Mouse (Mus musculus) forebrain, embryonic 16.5 days (tissue): ENCODE data around the gene Dync2li1. TPM values are rescaled to one million over a fixed set of nuclear protein-coding genes. Genes with fewer than 3 reads are reported as not detected.

Experiments used
- ATAC-seq: fragments of 200-750 bp; cut with Nextera tagmentation; 2 replicates; pipeline ENCODE4 v1.8.0; 2017; ENCODE audit warnings: mild to moderate bottlenecking, moderate library complexity
- H3K27ac ChIP-seq: fragments of 300-500 bp; sonication (generic); 2 replicates; pipeline ENCODE4 v1.5.1; 2014; ENCODE audit warnings: low read length, control low read depth
- H3K27me3 ChIP-seq: fragments of 300-500 bp; sonication (generic); replicated peaks from 2 replicates; pipeline ENCODE4 v1.6.1; 2014; ENCODE audit warnings: low read length; ENCODE audit not compliant: control insufficient read depth, insufficient read depth
- H3K36me3 ChIP-seq: fragments of 300-500 bp; sonication (generic); 2 replicates; pipeline ENCODE4 v1.6.1; 2014; ENCODE audit not compliant: control insufficient read depth, insufficient read depth
- H3K4me1 ChIP-seq: fragments of 300-500 bp; sonication (generic); replicated peaks from 2 replicates; pipeline ENCODE4 v1.6.1; 2014; ENCODE audit warnings: low read length; ENCODE audit not compliant: control insufficient read depth, insufficient read depth
- H3K4me2 ChIP-seq: fragments of 300-500 bp; sonication (generic); 2 replicates; pipeline ENCODE4 v1.6.1; 2014; ENCODE audit warnings: mild to moderate bottlenecking, low read length, control low read depth
- H3K4me3 ChIP-seq: fragments of 300-500 bp; sonication (generic); replicated peaks from 2 replicates; pipeline ENCODE4 v1.5.1; 2014; ENCODE audit warnings: mild to moderate bottlenecking, low read length, control low read depth
- H3K9ac ChIP-seq: fragments of 300-500 bp; sonication (generic); replicated peaks from 2 replicates; pipeline ENCODE4 v1.6.1; 2014; ENCODE audit warnings: low read depth, low read length, control low read depth
- H3K9me3 ChIP-seq: fragments of 300-500 bp; sonication (generic); 2 replicates; pipeline ENCODE4 v1.6.1; 2016; ENCODE audit warnings: low read length; ENCODE audit not compliant: control insufficient read depth
- WGBS: fragments of 180-500 bp; shearing (Covaris S2); extraction: QIAGEN DNeasy Blood & Tissue Kit; methylation state at CpG from one replicate; pipeline ENCODE4 v1.1.7; 2014; 5-methylcytosine and 5-hydroxymethylcytosine counted together
- polyA plus RNA-seq: library from polyadenylated mRNA; unstranded; fragments of >200 nt; fragmentation: Nextera tagmentation; extraction: Ambion mirVana; gene quantifications from 2 replicates; pipeline ENCODE4 v1.2.1, GENCODE M21; 2015

Dync2li1 gene
- polyA plus RNA-seq, 1 experiment from 2014 or later: 33.0 TPM

DNA sequence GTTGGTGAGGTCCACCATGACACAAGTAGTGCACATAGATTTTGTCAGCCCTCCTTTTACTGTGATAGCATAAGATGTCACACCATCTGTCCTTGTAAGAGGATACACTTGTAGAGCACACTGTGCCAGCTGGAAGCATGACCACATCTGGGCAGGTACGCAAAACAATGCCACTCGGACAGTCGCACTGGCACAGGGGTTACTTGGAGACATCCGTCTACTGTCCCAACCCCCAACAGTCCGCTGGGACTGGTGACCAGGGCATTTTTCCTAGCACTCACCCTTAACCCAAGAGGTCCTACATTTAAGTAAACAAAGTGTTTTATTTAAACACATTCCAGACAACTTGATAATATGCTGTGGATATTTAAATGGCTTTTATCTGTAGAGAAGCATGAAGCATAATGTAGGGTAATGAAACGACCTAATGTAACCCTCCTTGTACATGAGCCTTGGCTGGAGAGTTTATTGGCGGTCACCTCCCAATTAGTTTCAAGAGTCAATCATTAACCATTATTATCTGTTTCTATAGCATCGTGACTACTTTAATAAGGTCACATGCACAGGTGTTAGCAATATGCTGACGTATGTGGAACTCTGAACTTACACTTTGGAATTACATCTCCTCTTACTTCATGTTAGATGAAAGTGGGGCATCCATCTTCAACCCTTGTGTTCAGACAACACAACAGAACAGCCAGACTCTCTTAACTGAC is 24.2 kb downstream of the Dync2li1 start:
- no peaks in the 10 kb centered on the region for H3K9me3 ChIP-seq
- no peaks in the 10 kb centered on the region for H3K27me3 ChIP-seq
- no peak overlapping the region for H3K4me3 ChIP-seq
- WGBS: 93% methylated on average over 9 of the region's 9 CpGs
- H3K4me1 ChIP-seq: 0 out of 2 replicates have a peak, but pooled peaks cover 2% of the 10 kb centered on the region
- H3K9ac ChIP-seq: no peak overlapping the region
- no peak overlapping the region for H3K4me2 ChIP-seq
- no peak for ATAC-seq
- H3K36me3 ChIP-seq: no peaks in the 10 kb centered on the region
- no peak overlapping the region for H3K27ac ChIP-seq

DNA sequence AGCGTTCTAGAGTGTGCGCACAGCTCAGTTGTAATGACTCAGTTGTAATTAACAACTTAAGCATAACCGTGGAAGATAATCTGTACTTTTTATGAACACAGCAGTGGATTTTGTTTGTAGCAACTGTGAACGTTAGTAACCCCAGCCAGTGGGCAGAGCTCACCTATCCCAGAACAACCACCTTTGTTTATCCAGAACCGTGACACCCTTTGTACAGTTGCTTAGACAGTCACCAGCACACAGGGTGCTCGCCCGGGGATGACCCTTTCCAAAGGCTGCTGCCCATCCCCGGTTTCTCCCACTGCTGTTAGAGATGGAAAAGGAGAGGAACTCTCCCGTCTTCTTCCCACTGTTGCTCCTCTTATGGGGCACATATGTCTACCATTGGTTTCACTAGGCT is 27.2 kb downstream of the Dync2li1 start:
- WGBS: 92% methylated on average over 9 of the region's 9 CpGs
- Histone ChIP-seq H3K36me3 (no peaks in the 10 kb centered on the region), H3K4me1 (no peaks in the 10 kb centered on the region; the same call in 1 of the 2 replicates), H3K9ac (no peak overlapping the region), H3K4me3 (no peak overlapping the region), H3K27me3 (no peaks in the 10 kb centered on the region), H3K9me3 (no peaks in the 10 kb centered on the region), H3K4me2 (no peak overlapping the region), H3K27ac (no peak overlapping the region)
- ATAC-seq: no peak

DNA sequence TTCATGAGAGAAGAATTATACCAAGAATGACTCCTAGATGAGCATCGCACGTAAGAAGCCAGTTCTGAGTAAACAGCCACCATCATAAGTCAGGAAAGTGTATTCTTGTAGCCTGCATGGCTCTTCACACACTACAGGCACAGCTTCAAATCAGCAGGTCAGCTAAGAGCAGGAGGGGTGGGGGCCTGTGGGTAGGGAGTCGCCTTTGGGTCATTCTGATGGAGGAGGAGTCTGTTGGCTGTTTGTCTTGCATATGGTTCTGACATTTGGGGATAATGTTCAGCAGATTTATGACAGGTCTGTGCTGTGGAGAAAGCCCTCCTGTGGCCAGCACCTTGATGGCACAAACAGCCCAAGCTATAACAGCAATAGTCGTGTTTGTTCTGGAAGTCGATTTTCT is 29.9 kb downstream of the Dync2li1 start:
- 0 out of 2 replicates have a peak overlapping the region, but pooled peaks have one; percentile 5 for H3K27ac ChIP-seq
- H3K36me3 ChIP-seq: no peaks in the 10 kb centered on the region
- no peaks in the 10 kb centered on the region for H3K27me3 ChIP-seq
- no peak overlapping the region for H3K4me3 ChIP-seq
- H3K4me2 ChIP-seq: no peak overlapping the region
- no peaks in the 10 kb centered on the region; the same call in 1 of the 2 replicates for H3K4me1 ChIP-seq
- 0 out of 2 replicates have a peak, but pooled peaks have one; percentile 8 for ATAC-seq
- no peak overlapping the region for H3K9ac ChIP-seq
- WGBS: 80% methylated on average over 5 of the region's 5 CpGs
- no peaks in the 10 kb centered on the region for H3K9me3 ChIP-seq

DNA sequence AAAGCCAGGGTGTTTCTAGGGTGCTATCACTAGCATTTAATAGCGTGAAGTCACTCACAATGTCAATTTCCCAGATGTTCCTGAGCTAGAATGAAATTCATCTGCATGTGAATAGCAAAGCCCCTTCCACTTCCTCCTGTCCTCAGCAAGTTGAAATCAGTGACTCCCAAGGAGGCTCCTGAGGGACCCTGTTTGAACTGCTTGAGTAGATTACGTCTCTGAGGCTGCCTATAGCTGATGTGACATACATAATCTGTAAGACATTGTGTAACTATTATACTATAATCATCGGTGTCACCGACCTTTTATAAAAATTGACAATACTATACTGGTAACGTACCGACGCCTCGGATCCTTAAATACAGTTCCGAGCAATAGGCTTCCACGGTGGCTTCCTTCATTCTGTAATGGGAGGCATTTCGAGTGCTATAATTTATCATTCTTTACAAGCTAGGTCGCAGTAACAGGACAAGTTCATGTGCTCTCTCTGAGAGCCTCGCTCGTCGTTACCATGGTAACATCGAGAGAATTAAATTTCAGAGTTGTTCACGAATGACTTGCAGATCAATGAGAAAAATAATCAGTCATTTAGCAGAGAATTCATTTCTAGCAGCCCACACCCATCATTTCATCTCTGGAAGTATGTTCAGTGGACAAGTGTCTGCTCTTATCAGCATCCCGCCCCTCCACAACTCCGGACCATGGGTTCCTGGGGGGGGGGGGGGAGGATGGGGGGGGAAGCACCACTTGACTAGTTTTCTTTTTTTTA is 30.5 kb downstream of the Dync2li1 start:
- H3K4me2 ChIP-seq: no peak overlapping the region
- H3K4me1 ChIP-seq: no peaks in the 10 kb centered on the region; the same call in 1 of the 2 replicates
- H3K9ac ChIP-seq: no peak overlapping the region
- no peak overlapping the region for H3K4me3 ChIP-seq
- no peaks in the 10 kb centered on the region for H3K36me3 ChIP-seq
- peak overlapping the region; percentile 5; the same call in 1 of the 2 replicates for H3K27ac ChIP-seq
- ATAC-seq: peak; percentile 58; the same call in 1 of the 2 replicates
- H3K9me3 ChIP-seq: no peaks in the 10 kb centered on the region
- WGBS: 68% methylated on average over 19 of the region's 19 CpGs
- no peaks in the 10 kb centered on the region for H3K27me3 ChIP-seq

DNA sequence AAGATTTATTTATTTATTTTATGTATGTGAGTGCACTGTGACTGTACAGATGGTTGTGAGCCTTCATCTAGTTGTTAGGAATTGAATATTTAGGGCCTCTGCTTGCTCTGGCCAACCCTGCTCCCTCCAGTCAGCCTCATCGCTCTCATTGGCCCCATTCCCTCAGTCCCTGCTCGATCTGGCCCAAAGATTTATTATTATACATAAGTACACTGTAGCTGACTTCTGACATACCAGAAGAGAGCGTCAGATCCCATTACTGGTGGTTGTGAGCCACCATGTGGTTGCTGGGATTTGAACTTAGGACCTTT is 31.1 kb downstream of the Dync2li1 start:
- H3K36me3 ChIP-seq: no peaks in the 10 kb centered on the region
- H3K4me3 ChIP-seq: no peak overlapping the region
- no peak for ATAC-seq
- no peaks in the 10 kb centered on the region; the same call in 1 of the 2 replicates for H3K4me1 ChIP-seq
- H3K27ac ChIP-seq: no peak overlapping the region
- H3K9me3 ChIP-seq: no peaks in the 10 kb centered on the region
- no peaks in the 10 kb centered on the region for H3K27me3 ChIP-seq
- 82% methylated on average over 3 of the region's 3 CpGs for WGBS
- no peak overlapping the region for H3K9ac ChIP-seq
- H3K4me2 ChIP-seq: no peak overlapping the region

DNA sequence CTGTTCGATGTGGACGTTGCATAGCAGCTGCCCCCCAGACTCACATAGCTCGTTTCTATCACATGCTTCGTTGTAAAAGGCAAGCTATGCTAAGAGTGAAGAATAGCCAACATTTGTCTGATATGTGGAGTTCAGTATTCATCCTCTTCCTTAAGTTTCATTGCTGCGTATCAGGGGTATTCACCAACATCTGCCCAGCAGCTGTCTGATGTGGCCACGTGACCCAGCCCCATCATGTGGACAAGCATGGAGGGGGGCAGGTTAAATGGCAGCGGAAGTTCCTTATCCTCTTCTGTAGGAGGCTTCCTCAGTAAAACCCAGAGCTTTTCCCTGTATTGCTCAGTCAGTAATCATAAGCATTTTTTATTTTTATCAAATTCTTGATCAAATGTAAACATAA is 31.5 kb downstream of the Dync2li1 start:
- no peak overlapping the region for H3K9ac ChIP-seq
- no peak overlapping the region for H3K4me2 ChIP-seq
- H3K36me3 ChIP-seq: no peaks in the 10 kb centered on the region
- H3K27ac ChIP-seq: no peak overlapping the region
- no peaks in the 10 kb centered on the region; the same call in 1 of the 2 replicates for H3K4me1 ChIP-seq
- no peak overlapping the region for H3K4me3 ChIP-seq
- 85% methylated on average over 7 of the region's 7 CpGs for WGBS
- ATAC-seq: no peak
- no peaks in the 10 kb centered on the region for H3K9me3 ChIP-seq
- no peaks in the 10 kb centered on the region for H3K27me3 ChIP-seq

DNA sequence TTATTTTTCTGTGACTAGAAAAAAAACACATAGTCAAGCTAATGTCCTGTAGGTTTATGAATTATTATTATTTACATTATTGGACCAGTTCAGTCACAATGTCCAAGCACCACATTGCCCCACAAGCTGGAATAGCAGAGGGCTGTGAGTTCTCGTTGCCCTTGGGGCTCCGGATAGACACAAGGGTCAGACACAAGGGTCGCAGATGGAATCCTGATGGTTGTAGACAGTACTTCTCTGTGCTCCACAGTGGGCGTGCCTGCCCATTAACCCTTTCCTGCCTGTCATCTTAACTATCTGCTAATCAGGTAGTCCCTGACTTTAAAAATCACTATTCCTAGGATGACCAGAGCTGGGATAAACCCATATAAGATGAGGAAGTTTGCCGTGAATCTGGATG is 31.9 kb downstream of the Dync2li1 start:
- WGBS: 57% methylated on average over 5 of the region's 5 CpGs
- no peak overlapping the region for H3K9ac ChIP-seq
- ATAC-seq: no peak
- no peak overlapping the region for H3K4me3 ChIP-seq
- no peak overlapping the region for H3K27ac ChIP-seq
- H3K9me3 ChIP-seq: no peaks in the 10 kb centered on the region
- no peaks in the 10 kb centered on the region; the same call in 1 of the 2 replicates for H3K4me1 ChIP-seq
- no peaks in the 10 kb centered on the region for H3K36me3 ChIP-seq
- H3K4me2 ChIP-seq: no peak overlapping the region
- H3K27me3 ChIP-seq: no peaks in the 10 kb centered on the region

DNA sequence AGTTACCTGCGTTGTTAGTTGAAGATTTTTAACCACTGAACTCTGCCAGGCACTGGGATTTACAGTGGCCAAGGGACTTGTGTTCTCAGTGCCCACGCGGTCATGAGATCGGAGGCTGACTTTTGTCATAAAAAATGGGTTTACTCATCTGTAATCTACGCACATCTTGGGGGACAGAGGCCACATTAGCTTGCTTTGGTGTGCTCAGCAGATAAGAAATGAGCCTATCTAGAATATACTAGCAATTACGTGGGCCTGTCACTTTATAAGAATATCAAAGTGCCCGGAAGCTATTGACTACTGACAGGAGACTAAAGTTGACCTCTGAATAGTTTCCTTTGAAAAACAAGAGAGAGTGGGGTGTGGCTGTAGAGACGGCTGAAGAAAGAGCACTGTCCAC is 32.7 kb downstream of the Dync2li1 start:
- H3K9me3 ChIP-seq: no peaks in the 10 kb centered on the region
- H3K4me2 ChIP-seq: no peak overlapping the region
- H3K27me3 ChIP-seq: no peaks in the 10 kb centered on the region
- ATAC-seq: no peak
- 79% methylated on average over 8 of the region's 8 CpGs for WGBS
- H3K4me1 ChIP-seq: no peaks in the 10 kb centered on the region; the same call in 1 of the 2 replicates
- no peak overlapping the region for H3K9ac ChIP-seq
- no peak overlapping the region for H3K27ac ChIP-seq
- H3K4me3 ChIP-seq: no peak overlapping the region
- no peaks in the 10 kb centered on the region for H3K36me3 ChIP-seq

DNA sequence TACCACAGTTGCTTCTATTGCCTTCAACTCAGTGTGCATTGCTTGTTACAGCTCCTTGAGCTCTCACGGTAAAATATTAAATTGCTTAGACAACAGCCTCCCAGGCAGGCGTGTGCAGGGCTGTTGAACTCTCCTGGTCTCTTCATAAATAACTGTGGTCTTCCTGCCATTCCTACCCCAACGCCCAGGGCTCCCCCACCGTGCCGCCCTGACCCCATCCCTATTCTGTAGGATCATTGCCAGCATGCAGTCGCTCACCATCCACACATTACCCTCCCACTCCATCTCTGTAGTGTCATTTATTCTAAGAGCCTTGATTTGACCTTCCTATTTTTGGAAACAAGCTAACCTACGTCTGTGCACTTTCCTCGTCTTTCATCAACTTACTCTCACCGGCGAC is 38.8 kb downstream of the Dync2li1 start:
- Histone ChIP-seq H3K9ac (no peak overlapping the region), H3K9me3 (no peaks in the 10 kb centered on the region), H3K4me3 (no peak overlapping the region), H3K27me3 (no peaks in the 10 kb centered on the region), H3K36me3 (no peaks in the 10 kb centered on the region), H3K4me2 (no peak overlapping the region), H3K4me1 (no peaks in the 10 kb centered on the region), H3K27ac (no peak overlapping the region)
- WGBS: 69% methylated on average over 10 of the region's 10 CpGs
- no peak for ATAC-seq
